Mouse (Mus musculus) kidney, adult 2 months (tissue): Measurements from ENCODE around the gene Hectd4. TPM values are rescaled to one million over a fixed set of nuclear protein-coding genes. Genes with fewer than 3 reads are reported as not detected.

Source experiments
- DNase-seq: peaks from one replicate; pipeline ENCODE4 v3.0.0; 2021
- H3K27ac ChIP-seq: fragments of 200-500 bp; 2 replicates; pipeline ENCODE4 v1.5.1; 2012; ENCODE audit warnings: low read depth, low read length, control low read depth, inconsistent platforms; ENCODE audit not compliant: insufficient read depth
- H3K27me3 ChIP-seq: fragments of 200-500 bp; replicated peaks from 2 replicates; pipeline ENCODE4 v1.6.1; 2012; ENCODE audit warnings: mild to moderate bottlenecking, moderate library complexity, low read length, inconsistent platforms; ENCODE audit not compliant: control insufficient read depth, insufficient read depth
- H3K36me3 ChIP-seq: fragments of 200-500 bp; 2 replicates; pipeline ENCODE4 v1.6.1; 2012; ENCODE audit warnings: mild to moderate bottlenecking, moderate library complexity, low read length, inconsistent platforms; ENCODE audit not compliant: control insufficient read depth, insufficient read depth
- H3K4me1 ChIP-seq: fragments of 200-500 bp; 2 replicates; pipeline ENCODE4 v1.6.1; 2011; ENCODE audit warnings: low read length; ENCODE audit not compliant: control insufficient read depth, insufficient read depth
- H3K4me3 ChIP-seq: fragments of 200-500 bp; 2 replicates; pipeline ENCODE4 v1.5.1; 2011; ENCODE audit warnings: mild to moderate bottlenecking, low read depth, low read length, control low read depth; ENCODE audit not compliant: insufficient read depth
- CTCF ChIP-seq: fragments of 200-500 bp; conservative IDR thresholded peaks from 2 replicates; pipeline ENCODE4 v1.5.1; 2011; ENCODE audit warnings: low read depth, mild to moderate bottlenecking, control low read depth, low read length, moderate library complexity, mixed read lengths; ENCODE audit not compliant: insufficient read depth, insufficient read length
- POLR2A ChIP-seq: fragments of 200-500 bp; IDR thresholded peaks from one replicate; pipeline ENCODE4 v1.6.1; 2011; ENCODE audit warnings: low read depth, low read length, control low read depth
- WGBS: fragments of 180-500 bp; shearing (Covaris S2); methylation state at CpG from one replicate; pipeline ENCODE4 v1.1.7; 2018; 5-methylcytosine and 5-hydroxymethylcytosine counted together
- polyA plus RNA-seq: library from polyadenylated mRNA; depleted of rRNA; stranded (reverse); fragments of >200 nt; gene quantifications from 2 replicates; pipeline ENCODE4 v1.2.3, GENCODE M21; 2012

Hectd4 gene
- polyA plus RNA-seq, 1 experiment = 10.1 TPM

GRCm38 (mm10) chr5:121262415-121262814 is 42.4 kb downstream of the Hectd4 start:
- no peak overlapping the region for H3K27ac ChIP-seq
- DNase-seq = no peak
- H3K27me3 ChIP-seq = no peaks in the 10 kb centered on the region
- peaks cover 3% of the 10 kb centered on the region for H3K36me3 ChIP-seq
- no peaks in the 10 kb centered on the region for H3K4me1 ChIP-seq
- TF ChIP-seq POLR2A = no peak
- 95% methylated on average over 8 of the region's 8 CpGs for WGBS
- H3K4me3 ChIP-seq = no peak overlapping the region

- Histone ChIP-seq H3K36me3 (peaks cover 3% of the 10 kb centered on the region), H3K4me1 (no peaks in the 10 kb centered on the region), H3K27me3 (no peaks in the 10 kb centered on the region), H3K4me3 (no peak overlapping the region), H3K27ac (no peak overlapping the region)
- whole genome bisulfite sequencing = 93% methylated on average over 2 of the region's 2 CpGs
- TF ChIP-seq CTCF (no peak), POLR2A (no peak)
- DNase-seq = no peak
Measured at GRCm38 (mm10) chr5:121264593-121264992, 44.6 kb downstream of the Hectd4 start.

GRCm38 (mm10) chr5:121266741-121267382 is 46.8 kb downstream of the Hectd4 start:
- Histone ChIP-seq H3K36me3 (peaks cover 3% of the 10 kb centered on the region), H3K4me1 (no peaks in the 10 kb centered on the region), H3K27ac (no peak overlapping the region), H3K27me3 (no peaks in the 10 kb centered on the region), H3K4me3 (no peak overlapping the region)
- 85% methylated on average over 7 of the region's 7 CpGs for WGBS
- DNase-seq = peak; percentile 63
- TF ChIP-seq POLR2A (no peak), CTCF (peak; percentile 85)

GRCm38 (mm10) chr5:121271046-121271445 is 51.0 kb downstream of the Hectd4 start:
- no peak for DNase-seq
- no peak overlapping the region for H3K27ac ChIP-seq
- H3K4me3 ChIP-seq = no peak overlapping the region
- no peak for TF ChIP-seq POLR2A
- TF ChIP-seq CTCF = no peak
- 83% methylated on average over 7 of the region's 7 CpGs for WGBS
- no peaks in the 10 kb centered on the region for H3K4me1 ChIP-seq
- no peaks in the 10 kb centered on the region for H3K27me3 ChIP-seq
- H3K36me3 ChIP-seq = no peaks in the 10 kb centered on the region; the same call in none of the 2 replicates

- no peak for DNase-seq
- no peaks in the 10 kb centered on the region for H3K4me1 ChIP-seq
- TF ChIP-seq CTCF (no peak), POLR2A (no peak)
- H3K4me3 ChIP-seq = no peak overlapping the region
- H3K27ac ChIP-seq = no peak overlapping the region
- no peaks in the 10 kb centered on the region for H3K27me3 ChIP-seq
- WGBS = 93% methylated on average over 1 of the region's 1 CpGs
- no peaks in the 10 kb centered on the region; the same call in none of the 2 replicates for H3K36me3 ChIP-seq
Measured at GRCm38 (mm10) chr5:121276808-121277207, 56.8 kb downstream of the Hectd4 start.

GRCm38 (mm10) chr5:121280456-121280855 is 60.4 kb downstream of the Hectd4 start:
- Histone ChIP-seq H3K36me3 (no peaks in the 10 kb centered on the region; the same call in none of the 2 replicates), H3K27ac (no peak overlapping the region), H3K4me3 (no peak overlapping the region), H3K27me3 (no peaks in the 10 kb centered on the region), H3K4me1 (no peaks in the 10 kb centered on the region)
- no peak for DNase-seq
- no peak for TF ChIP-seq CTCF
- TF ChIP-seq POLR2A = no peak
- 92% methylated on average over 4 of the region's 4 CpGs for WGBS

GRCm38 (mm10) chr5:121283051-121283450 is 63.0 kb downstream of the Hectd4 start:
- Histone ChIP-seq H3K27me3 (no peaks in the 10 kb centered on the region), H3K4me3 (no peak overlapping the region), H3K36me3 (peaks cover 1% of the 10 kb centered on the region; the same call in 1 of the 2 replicates), H3K27ac (no peak overlapping the region), H3K4me1 (no peaks in the 10 kb centered on the region)
- no peak for TF ChIP-seq CTCF
- no peak for TF ChIP-seq POLR2A
- DNase-seq = no peak
- WGBS = 77% methylated on average over 9 of the region's 9 CpGs
